Mouse (Mus musculus) retina, adult 2 months (tissue): ENCODE measurements at regions not wholly inside any gene's neighbourhood (a gene's known extent, or its start where the extent isn't known, plus 50 kb on each side); places are given as distances from the start of the nearest gene placed in this dataset.

ENCODE experiments used
- DNase-seq: peaks from one replicate; pipeline ENCODE4 v3.0.0-alpha.2; 2012; ENCODE audit warnings: low read depth, low spot score

DNA sequence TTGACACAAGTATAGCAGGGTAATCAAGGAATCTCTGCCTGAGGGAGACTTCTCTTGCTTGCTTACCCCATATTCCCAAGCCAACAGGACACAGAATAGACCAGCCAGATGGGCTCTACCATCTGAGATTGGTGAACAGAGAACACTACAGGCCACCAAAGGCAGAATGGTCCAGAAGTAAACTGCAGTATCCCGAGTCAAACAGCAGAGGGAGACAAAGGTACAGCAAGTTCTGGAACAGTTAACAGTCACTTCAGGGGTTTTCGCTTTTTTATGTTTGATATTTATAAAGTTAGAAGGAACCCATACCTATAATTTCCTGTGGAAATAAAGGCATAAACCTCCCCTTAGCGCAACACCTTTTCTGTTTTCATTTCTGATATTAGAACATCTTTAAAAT is 325.5 kb upstream of the 9130204L05Rik start:
- peak; percentile 11 for DNase-seq
